Mouse (Mus musculus) adrenal gland, postnatal 4 days (tissue): ENCODE data around the gene Cbx5. TPM values are rescaled to one million over a fixed set of nuclear protein-coding genes. Genes with fewer than 3 reads are reported as not detected.
"Not testable (repeated sequence)": the region's sequence is repeated elsewhere in the genome, so short reads cannot be mapped to it uniquely, and the experiment has no call there.

Source experiments
- DNase-seq, 2 experiments: peaks; one replicate each; pipeline ENCODE4 v3.0.0; 2021 to 2022; ENCODE audit warnings: low spot score in 2 of 2, mixed read lengths in 2 of 2
- long read RNA-seq, 2 experiments: library from polyadenylated mRNA; stranded (forward); transcript quantifications; one replicate each; pipeline ENCODE4 v2.0.0; 2021
- total RNA-seq, 2 experiments: library from RNA; stranded (reverse); gene quantifications; 2 replicates each; pipeline ENCODE4 v1.2.3; 2021

Gene Cbx5
- total RNA-seq: 100 to 1,000 TPM; 111 to 127 TPM
- long read RNA-seq, experiment 1, full-length matches to known transcripts: 11 of 42 reads
- long read RNA-seq, experiment 1, partial matches to known transcripts: 2 of 42 reads
- long read RNA-seq, experiment 1, other reads (novel, unspliced or antisense): 29 of 42 reads
- long read RNA-seq, experiment 2, full-length matches to known transcripts: 16 of 34 reads
- long read RNA-seq, experiment 2, partial matches to known transcripts: 6 of 34 reads
- long read RNA-seq, experiment 2, other reads (novel, unspliced or antisense): 12 of 34 reads

DNA sequence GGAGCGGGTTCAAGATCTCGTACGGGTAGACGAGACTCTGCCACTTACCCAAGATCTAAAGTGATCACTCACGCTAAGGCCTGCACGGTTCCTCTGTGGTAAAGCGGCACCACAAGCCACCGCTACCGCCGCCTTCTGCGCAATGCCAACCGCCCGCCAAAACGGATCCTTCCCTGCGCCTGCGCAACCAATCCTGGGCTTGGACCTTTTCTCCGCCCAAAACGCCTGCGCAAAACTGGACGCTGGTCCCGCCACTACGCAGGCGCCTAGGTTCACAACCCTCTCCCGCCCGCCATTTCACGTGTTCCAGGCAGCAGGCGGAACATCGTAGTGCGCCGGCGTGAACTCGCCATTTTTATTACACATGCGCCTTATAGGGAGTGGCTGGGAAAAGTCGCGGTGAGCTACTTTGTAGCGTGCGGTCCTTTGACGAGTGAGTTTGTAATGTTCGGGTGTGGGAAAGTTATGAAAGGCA, at the start of gene Cbx5:
Gene Cbx5 (minus strand): TSS at position 132 of the 475 bp plus-strand sequence.
- peak; percentile 88 to 97 for DNase-seq

DNA sequence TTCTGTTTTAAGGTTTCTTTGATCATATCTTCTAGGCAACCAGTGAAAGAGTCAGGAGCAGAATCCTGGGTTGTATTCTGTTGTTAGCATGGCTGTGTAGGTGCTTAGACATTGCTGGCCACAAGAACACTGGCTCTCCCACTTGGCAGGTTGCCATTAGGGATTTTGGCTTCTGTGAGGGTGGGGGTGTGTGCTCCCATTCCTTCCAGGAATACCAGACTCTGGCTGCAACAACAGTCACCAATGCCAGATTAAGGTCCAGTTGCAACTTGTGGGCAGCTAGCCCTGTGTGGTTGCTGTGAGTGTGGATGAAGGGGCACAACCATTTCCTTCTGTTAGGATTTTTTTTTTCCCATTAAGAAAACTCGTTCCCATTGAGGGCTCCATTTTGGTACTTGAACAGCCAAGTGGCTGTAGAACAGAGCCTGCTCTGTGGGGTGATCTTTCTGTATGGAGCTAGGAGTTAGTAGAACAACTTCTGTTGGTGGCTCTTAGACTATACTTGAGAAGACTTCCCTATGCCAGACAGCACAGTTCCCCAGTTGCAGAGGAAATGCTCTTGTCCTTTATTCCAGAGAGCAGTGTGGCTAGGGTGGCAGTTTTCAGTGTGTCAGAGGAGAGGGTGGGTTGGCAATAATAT, 46.3 kb upstream of the Cbx5 start:
- no peak for DNase-seq

DNA sequence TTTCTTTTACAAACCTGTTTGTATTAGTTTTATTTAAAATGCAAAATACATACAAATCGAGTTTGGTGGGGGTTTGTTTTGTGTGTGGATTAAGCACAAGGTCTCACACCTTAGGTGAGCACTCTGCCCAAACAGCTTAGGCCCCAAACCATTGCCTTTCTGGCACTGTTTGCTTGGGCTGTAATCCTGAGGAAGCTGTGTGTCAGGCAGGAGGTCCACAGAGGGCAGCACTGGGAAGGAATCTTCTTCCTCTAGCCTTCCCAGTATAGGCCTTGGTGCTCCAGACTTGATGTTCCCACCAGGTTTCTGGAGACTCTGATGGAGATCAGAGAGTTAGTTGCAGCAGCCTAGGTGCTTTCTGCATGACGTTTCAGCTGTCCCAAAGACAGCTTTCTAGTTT, 45.0 kb upstream of the Cbx5 start:
- no peak for DNase-seq

DNA sequence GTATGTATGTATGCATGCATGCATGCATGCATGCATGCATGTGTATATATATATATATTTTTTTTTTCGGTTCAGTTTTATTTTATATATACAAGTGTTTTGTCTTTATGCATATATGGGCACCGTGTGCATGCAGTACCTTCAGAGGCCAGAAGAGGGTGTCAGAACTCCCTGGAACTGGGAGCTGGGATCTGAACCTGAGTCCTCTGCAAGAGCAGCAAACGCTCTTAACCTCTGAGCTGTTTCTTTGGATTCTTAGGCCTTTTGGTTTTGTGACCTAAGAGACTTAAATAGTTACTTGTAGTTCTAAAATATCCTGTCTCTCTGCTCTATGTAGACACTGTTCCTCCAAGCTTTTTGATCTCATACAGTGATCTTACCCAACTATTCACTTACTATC, 44.5 kb upstream of the Cbx5 start:
- DNase-seq: no peak

DNA sequence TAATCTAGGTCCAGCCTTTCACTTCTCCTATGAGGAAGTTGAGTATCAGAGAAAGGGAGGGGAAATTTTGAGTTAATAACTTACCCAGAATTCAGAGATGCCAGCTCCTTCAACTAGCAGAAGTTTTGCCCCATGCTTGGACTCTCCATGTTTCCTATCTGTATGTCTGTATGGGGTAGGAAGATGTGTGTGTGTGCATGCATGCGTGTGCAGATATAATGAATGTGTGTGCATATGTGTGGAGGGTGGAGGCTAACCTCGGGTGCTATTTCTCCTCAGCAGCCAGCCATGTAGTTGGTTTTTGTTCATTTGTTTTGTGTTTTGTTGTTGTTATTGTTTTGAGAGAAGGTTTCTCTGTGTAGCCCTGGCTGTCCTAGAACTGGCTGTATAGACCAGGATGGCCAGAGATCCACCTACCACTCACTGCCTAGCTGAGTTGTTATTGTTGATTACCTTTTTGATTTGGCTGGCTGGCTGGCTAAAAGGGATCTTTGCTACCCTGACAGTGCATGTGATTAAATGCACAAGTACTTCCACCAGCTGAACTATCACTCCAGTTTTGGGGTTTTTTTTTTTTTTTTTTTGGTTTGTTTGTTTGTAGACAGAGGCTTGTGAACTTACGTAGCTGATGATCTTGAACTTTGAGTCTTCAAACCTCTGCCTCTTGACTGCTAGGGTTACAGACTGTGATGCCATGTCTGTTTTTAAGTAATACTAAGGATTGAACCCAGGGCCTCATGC, 42.0 kb upstream of the Cbx5 start:
- no peak for DNase-seq

DNA sequence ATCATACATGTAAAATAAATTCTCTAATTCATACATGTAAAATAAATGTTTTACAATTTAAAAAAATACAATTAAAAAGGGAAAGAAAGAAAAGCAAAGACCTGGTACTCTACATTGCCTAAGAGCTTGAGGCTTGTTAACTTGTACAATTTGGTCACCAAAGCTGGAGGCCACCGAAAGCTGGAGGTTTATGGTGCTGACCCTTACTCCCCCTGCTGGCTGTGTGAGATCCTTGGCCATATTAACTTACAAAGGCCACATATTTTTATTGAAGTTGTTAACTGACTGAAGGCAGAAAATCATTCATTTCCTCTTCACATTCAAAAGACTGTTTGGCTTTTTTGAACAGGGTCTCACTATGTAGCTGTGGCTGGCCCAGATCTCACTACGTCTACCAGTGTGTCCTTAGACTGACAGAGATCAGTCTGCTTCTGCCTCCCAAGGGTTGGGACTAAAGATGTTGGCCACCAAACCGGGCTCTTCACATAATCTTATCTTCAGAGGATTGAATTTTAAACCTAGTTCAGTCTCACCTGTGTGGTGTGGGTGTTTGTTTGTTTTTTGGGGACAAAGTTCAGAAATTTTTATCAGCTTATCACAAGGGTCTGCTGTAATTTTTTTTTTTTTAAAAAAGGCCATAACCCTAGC, 41.3 kb upstream of the Cbx5 start:
- no peak for DNase-seq

DNA sequence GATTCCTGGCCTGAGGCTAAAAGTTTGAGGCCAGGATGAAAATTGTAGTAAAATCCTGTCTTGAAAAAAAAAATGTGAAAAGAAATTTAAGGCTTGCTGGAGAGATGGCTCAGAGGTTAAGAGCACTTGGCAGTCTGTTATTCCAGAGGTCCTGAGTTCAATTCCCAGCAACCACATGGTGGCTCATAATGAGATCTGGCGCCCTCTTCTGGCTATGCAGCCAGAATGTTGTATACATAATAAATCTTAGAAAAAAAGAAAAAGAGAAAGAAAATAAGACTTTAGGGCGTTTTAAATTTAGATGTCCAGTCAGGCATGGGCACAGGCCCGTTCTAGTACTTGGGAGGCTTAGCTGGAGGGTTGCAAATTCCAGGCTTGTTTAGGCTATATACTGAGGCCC, 40.1 kb upstream of the Cbx5 start:
- no peak for DNase-seq

DNA sequence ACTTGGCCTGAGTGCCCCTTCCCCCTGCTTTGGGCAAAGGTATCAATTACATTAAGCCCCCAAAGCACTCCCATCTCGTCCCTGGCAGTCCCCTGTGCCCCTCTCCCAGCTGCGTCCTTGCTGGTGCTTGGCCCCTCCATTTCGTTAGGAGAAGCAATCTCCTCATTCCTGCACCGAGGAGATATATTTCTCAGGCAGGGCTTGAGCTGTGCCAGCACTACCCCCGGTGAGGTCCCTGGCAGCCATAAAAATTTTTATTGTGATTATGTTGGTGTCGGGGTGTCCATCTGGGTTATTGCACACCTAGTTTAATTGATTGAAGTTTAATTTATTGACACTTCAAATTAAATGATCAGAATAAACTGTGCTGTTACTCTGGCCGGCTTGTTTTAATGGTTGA, 38.3 kb upstream of the Cbx5 start:
- DNase-seq: no peak

DNA sequence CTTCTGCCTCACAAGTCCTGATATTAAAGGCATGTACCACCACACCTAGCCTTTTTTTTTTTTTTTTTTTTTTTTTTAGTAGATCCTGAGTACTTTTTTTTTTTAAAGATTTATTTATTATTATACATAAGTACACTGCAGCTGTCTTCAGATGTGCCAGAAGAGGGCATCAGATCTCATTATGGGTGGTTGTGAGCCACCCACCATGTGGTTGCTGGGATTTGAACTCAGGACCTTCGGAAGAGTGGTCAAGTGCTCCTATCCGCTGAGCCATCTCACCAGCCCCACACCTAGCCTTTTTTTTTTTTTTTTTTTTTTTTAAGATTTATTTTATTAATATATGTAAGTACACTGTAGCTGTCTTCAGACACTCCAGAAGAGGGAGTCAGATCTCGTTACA, 36.3 kb upstream of the Cbx5 start:
- DNase-seq: not testable (repeated sequence)

DNA sequence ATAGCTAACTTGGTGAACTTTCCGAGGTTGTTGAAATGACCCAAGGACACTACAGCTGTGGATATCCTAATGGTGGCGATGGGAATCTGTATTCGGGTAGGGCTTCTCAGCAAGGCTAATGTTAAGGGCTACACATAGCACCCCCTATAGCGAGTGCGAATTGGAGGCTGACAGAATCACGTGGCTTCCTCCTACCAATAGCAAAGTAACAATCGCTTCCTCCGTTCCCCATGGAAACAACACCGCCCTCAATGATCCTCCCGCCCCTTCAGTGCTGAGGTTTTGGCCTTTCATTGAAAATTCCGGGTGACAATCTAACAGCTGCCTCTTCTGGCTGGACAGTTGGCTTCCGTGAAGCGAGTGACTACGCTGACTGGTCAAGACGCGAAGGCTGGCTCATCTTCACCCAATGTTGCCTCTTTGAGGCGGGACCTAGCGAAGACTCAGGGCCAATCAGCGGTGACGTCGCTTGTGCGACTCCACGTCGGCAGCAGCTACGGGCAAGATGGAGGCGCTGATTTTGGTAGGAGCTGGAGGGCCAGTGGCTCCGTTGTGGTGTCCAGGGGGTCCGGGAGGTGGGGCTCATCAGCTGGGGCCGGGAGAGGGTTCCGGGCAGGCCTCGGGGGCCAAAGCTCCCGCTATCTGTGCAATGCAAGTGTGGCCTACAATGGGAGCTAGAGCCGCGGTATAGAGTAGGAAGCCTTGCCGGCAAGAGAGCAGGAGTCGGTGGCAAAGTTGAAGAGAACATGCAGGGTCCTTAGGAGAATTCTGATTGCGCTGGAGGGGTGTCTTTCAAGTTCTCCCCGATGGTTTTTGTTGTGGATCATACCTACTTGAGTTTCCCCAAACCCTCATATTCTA, 33.0 kb upstream of the Cbx5 start, which contains the start of gene Copz1:
Gene Copz1 (plus strand): TSS at position 296 of the 861 bp plus-strand sequence.
- peak; percentile 81 to 88 for DNase-seq

DNA sequence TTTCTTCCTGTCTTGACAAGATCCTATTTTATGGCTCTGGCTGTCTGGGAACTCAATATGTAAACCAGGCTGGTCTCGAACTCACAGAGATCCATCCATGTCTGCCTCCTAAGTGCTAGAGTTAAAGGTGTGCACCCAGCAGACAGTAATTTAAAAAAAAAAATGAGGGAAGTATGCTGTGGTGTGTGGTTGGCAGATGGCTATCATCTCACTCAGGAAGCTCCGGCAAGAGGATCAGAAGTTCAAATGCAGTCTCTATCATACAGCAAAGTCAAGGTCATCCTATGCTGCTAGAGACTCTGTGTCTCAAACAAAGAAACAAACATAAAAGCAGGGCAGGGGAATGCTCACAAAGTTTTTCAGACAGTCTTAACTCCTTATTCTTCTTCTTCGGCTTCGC, 29.3 kb upstream of the Cbx5 start:
- DNase-seq: no peak

DNA sequence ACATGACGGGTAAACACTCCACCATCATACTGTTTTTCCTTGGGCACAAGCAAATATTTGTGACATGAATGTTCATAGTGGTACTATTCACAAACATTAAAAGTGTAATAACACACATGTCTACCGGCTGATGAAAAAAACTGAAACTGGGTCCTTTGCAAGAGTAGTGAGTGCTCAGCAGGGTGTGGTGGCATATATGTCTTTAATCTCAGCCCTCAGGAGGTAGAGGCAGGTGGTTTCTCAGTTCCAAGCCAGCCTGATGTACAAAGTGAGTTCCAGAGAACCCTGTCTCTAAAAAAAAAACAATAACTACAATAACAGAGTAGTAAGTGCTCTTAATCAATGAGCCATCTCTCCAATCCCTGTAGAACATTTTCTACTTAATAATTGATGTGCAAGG, 25.2 kb upstream of the Cbx5 start:
- DNase-seq: no peak

DNA sequence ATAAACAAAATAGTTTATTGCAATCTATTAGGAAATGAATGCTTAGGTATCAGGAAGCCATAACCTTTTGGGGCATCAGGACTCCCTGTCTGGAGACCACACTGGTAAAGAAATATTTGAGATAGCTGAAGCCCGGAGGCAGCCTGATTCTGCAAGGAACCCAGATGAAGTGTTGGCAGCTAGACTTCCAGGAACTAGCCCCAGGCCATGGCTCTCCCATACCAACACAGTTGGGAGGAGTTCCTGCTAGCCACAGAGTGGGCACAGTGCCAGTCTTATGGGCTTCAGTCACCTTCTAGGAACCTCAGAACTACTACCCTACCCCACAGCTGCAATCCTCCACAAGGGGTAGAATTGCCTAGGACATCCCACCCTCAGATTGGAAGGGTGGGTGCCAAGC, 20.4 kb upstream of the Cbx5 start:
- DNase-seq: no peak

DNA sequence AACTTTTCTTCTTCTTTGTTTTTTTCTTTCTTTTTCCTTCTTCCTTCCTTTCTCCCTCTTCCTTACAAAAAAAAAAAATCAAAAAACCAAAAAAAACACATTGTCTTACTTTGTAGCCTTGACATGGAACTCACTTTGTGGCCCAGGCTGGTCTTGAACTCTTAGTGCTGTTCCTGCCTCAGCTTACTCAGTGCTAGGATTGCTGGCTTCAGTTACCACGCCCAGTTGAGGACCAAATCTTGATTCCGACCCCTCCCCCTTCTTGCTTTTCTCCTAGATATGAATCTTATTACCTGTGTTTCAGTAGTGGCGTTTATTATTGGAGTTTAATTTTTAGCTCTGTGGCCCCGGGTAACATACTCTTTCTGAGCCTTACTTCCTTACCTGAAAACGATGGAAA, 19.5 kb upstream of the Cbx5 start:
- DNase-seq: no peak

DNA sequence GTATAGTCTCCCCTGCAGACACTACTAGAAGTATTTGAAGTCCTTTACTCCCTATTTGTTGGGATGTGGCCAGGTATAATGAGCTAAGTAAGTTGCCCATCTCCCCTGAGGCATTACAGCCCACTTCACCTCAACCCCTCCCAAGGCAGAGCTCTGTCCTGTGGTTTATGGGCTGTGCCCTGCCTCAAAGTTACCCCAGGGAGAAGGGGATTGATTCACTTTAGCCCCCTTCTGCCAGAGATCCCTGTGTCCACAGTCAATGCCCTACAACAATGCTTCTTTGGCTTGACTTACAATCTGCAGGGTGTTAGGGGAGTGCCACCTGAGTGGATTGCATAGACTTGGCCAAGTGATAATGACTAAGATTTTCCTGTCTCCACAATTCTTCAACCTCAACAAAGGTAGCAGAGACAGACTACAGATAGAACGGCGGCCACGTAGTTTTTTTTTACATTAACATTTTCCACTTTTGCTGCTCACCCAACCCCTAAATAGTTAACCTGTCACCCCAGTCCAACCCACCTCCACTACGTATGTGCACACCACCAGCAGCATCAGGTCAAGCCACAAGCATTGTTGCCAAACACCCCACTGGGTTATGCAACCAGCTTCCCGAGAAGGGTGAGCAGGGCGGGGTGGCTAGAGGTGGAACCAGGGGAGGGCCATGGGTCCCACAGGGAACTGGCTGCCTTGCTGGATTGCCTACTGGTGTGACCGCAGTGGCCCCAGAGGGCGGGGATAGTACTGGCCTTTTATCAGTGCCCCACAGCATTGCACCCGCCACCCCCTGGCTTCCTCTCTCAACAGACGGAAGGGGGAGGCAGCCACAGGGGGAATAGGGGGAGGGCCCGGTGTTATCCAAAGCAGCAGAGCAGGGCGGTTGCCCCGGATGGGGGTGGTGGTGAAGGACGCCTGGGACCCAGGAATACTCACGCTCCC, 18.4 kb upstream of the Cbx5 start, which contains the start of gene Nfe2:
Gene Nfe2 (minus strand): TSS at position 614 of the 939 bp plus-strand sequence.
- peak; percentile 23 to 59 for DNase-seq

DNA sequence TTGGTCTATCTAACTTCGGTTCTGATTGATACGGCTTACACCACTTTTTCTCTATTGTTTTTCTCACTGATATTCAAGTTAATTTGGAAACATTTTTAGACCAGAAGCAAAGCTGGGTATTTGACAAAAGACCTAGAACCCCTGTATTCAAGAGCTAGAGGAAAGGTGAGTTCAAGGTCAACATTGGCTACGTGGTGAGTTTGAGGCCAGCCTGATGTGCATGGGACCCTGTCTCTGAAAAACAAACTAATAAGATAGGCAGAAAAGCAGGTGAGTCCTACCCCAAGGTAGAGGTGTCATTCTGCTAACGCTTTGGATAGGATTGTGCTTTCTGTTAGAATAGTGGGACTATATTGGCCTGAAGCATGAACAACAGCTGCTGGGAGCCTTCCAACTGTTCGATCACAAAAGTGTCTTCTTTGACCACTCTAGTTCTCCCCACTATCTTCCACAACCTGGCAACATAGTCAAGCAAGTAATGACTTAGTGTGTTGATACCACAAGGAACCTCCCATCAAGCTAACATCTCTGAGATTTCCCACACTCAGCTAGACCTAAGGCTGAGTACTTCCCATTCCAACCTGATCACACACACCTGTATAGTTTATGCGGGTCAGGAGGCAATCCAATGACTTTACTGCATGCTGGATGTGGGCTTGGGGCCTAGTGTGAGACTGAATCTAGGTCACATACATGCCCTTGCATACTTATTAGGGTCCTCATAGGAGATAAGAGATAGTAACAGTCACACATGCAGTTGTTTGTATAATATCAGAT, 16.8 kb upstream of the Cbx5 start:
- no peak for DNase-seq

DNA sequence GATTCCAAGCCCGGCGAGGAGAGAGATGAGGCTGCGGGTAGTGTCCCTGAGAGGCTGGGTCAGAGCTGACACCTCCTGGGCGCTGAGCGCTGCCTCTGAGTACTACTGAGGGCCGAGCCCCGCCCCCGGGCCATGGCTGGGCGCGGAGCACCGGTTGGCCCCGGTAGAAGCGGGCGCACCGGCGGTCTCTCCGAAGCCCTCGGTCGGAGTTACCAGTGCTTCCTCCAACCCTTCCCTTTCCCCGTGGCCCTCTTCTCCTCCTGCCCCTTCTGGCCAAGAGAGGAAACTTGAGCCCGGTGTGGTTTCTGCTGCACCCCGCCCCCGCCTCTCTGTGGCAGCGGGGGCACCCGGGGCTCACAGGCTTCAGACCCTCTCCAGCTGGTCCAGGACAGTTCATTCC, 15.6 kb upstream of the Cbx5 start:
- no peak for DNase-seq

DNA sequence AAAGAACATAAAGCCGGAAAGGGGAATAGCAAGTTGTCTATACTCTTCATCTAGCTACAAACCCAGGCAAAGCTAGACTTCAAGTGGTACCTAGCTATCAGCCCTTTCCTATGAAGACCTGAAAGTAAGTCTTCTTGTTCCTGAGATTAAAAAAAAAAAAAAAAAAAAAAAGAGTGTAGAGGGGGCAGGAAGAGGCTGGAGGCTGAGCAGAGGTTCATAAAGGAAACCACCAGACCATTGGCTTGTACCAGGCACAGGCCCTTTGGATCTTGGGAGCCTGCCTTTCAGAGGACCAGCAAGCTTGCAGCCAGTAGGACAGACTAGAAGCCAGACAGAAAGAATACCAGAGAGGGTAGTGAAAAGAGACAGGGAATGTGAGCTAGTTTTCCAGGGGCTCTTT, 13.7 kb upstream of the Cbx5 start:
- DNase-seq: no peak

DNA sequence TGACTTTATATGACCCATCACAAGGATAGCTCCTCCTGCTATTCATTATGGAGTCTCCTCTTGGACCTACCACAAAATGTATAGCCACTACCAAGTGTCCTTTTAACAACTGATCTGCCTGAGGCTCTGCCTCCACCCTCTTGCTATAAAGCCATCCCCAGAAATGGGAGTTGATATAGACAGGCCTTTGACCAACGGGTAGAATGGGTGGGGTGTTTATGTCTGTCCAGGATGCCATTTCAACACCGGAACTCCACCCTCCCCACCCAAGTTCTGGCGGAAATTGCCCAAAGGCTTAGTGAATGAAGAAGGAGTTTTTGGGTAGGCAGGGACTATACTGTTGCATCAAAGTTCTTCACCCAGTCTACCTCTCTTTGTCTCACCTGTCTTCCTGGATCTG, 13.0 kb upstream of the Cbx5 start:
- no peak for DNase-seq
